Mouse (Mus musculus): ENCODE data around the gene Syce1l.

DNA sequence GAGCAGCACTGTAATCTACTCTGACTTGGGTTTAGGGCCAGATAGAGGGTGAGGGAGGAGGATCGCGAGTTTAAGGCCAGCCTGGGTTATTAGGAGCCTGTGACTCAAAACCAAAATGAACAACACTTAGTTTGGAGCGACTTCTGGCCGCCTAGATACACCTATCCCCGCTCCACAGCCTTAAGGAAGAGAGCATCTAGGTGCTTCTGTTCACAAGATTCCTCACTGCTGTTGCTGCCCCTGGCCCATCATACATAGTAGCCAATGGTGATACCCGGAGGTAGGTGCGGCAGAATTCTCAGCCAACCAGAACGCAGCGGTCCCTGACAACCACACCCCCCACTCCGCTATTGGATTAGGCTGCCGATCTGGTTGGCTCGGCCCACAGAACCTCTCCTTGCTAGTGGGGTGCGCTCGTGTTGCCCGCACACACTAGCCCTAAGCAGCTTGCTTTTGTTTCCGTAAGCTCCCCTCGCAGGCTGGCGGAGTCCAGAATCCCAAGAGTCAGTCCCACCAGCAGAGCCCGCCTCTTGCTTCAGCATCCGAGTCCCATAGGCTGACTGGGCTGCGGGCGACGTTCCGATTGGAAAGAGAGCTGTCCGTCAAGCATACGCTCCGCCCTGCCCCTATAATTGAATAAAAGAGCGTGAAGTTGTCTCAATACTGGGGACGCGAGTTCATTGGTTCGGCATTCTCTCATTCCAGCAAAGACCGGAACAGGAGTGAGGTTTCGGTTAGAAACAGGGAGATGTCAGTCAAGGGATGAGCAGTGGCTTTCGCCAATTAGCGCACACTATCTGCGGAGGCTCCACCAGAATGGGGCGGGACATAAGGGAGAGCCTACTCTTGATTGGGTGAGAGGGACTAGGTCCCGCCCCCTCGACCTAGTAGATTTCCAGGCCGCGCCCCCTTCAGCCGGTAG lies 8.1 kb upstream of the Syce1l start, which contains the start of gene Mon1b:
- TF ChIP-seq POLR2A (IDR thresholded peaks at IDR 0.05; ENCODE audit: borderline replicate concordance, extremely low read depth, insufficient read depth, insufficient read length, poor library complexity, severe bottlenecking) (no peak; the same call in 1 of the 2 replicates), CTCF (IDR thresholded peaks at IDR 0.05; ENCODE audit: borderline replicate concordance, extremely low read depth, insufficient read depth, insufficient read length) (no peak)

Measured in brain, embryonic 14.5 days (tissue).